Mouse (Mus musculus): ENCODE results near the gene Slc35b2.

The Slc35b2 gene

GRCm38 (mm10) chr17:45563655-45564530, at the start of gene Slc35b2:
Slc35b2 (plus strand) TSS chr17:45563874.
- in situ Hi-C loops (cut with MboI, MseI) = no loop called here

GRCm38 (mm10) chr17:45515204-45515726, 48.4 kb upstream of the Slc35b2 start:
- in situ Hi-C loops (cut with MboI, MseI) = no loop called here

GRCm38 (mm10) chr17:45515806-45516205, 47.9 kb upstream of the Slc35b2 start:
- in situ Hi-C loops (cut with MboI, MseI) = no loop called here

GRCm38 (mm10) chr17:45516488-45516887, 47.2 kb upstream of the Slc35b2 start:
- in situ Hi-C loops (cut with MboI, MseI) = no loop called here

- in situ Hi-C loops (cut with MboI, MseI) = no loop called here
Measured at GRCm38 (mm10) chr17:45517135-45517534, 46.5 kb upstream of the Slc35b2 start.

- in situ Hi-C loops (cut with MboI, MseI) = no loop called here
Measured at GRCm38 (mm10) chr17:45517549-45518215, 46.0 kb upstream of the Slc35b2 start.

- in situ Hi-C loops (cut with MboI, MseI) = no loop called here
Measured at GRCm38 (mm10) chr17:45518766-45519475, 44.8 kb upstream of the Slc35b2 start.

- in situ Hi-C loops (cut with MboI, MseI) = no loop called here
Measured at GRCm38 (mm10) chr17:45520136-45520535, 43.5 kb upstream of the Slc35b2 start.

- in situ Hi-C loops (cut with MboI, MseI) = no loop called here
Measured at GRCm38 (mm10) chr17:45523263-45523662, 40.4 kb upstream of the Slc35b2 start, which contains the start of gene Tcte1. Tcte1 (plus strand) TSS chr17:45523434.

GRCm38 (mm10) chr17:45524961-45525360, 38.7 kb upstream of the Slc35b2 start:
- in situ Hi-C loops (cut with MboI, MseI) = no loop called here

GRCm38 (mm10) chr17:45526571-45526970, 37.1 kb upstream of the Slc35b2 start:
- in situ Hi-C loops (cut with MboI, MseI) = no loop called here

GRCm38 (mm10) chr17:45530346-45530782, 33.3 kb upstream of the Slc35b2 start:
- in situ Hi-C loops (cut with MboI, MseI) = no loop called here

- in situ Hi-C loops (cut with MboI, MseI) = no loop called here
Measured at GRCm38 (mm10) chr17:45532896-45533295, 30.8 kb upstream of the Slc35b2 start.

GRCm38 (mm10) chr17:45536264-45536663, 27.4 kb upstream of the Slc35b2 start:
- in situ Hi-C loops (cut with MboI, MseI) = no loop called here

- in situ Hi-C loops (cut with MboI, MseI) = no loop called here
Measured at GRCm38 (mm10) chr17:45538394-45538793, 25.3 kb upstream of the Slc35b2 start.

- in situ Hi-C loops (cut with MboI, MseI) = no loop called here
Measured at GRCm38 (mm10) chr17:45539664-45540063, 24.0 kb upstream of the Slc35b2 start.

GRCm38 (mm10) chr17:45542129-45542528, 21.5 kb upstream of the Slc35b2 start:
- in situ Hi-C loops (cut with MboI, MseI) = no loop called here

- in situ Hi-C loops (cut with MboI, MseI) = no loop called here
Measured at GRCm38 (mm10) chr17:45542705-45543104, 21.0 kb upstream of the Slc35b2 start.

GRCm38 (mm10) chr17:45543115-45543514, 20.6 kb upstream of the Slc35b2 start:
- in situ Hi-C loops (cut with MboI, MseI) = no loop called here

GRCm38 (mm10) chr17:45544001-45544872, 19.4 kb upstream of the Slc35b2 start:
- in situ Hi-C loops (cut with MboI, MseI) = no loop called here

- in situ Hi-C loops (cut with MboI, MseI) = no loop called here
Measured at GRCm38 (mm10) chr17:45544873-45545277, 18.8 kb upstream of the Slc35b2 start.

Measured in T-helper 2 cell (primary cell).